Mouse (Mus musculus) heart, embryonic 16.5 days (tissue): ENCODE measurements around the gene Camta1. TPM values are rescaled to one million over a fixed set of nuclear protein-coding genes. Genes with fewer than 3 reads are reported as not detected.

Source experiments
- ATAC-seq: fragments of 200-750 bp; cut with Nextera tagmentation; replicated peaks from 2 replicates; pipeline ENCODE4 v1.8.0; 2017; ENCODE audit warnings: moderate number of reproducible peaks; ENCODE audit not compliant: insufficient read depth, low FRiP score; ENCODE audit errors: extremely low read depth
- H3K27ac ChIP-seq: fragments of 300-500 bp; sonication (generic); 2 replicates; pipeline ENCODE4 v1.5.1; 2014; ENCODE audit warnings: mild to moderate bottlenecking, low read length, control low read depth, moderate library complexity
- H3K27me3 ChIP-seq: fragments of 300-500 bp; sonication (generic); 2 replicates; pipeline ENCODE4 v1.6.1; 2014; ENCODE audit warnings: low read length, mixed read lengths; ENCODE audit not compliant: control insufficient read depth, insufficient read depth
- H3K36me3 ChIP-seq: fragments of 300-500 bp; sonication (generic); 2 replicates; pipeline ENCODE4 v1.6.1; 2014; ENCODE audit not compliant: control insufficient read depth, insufficient read depth
- H3K4me1 ChIP-seq: fragments of 300-500 bp; sonication (generic); 2 replicates; pipeline ENCODE4 v1.6.1; 2014; ENCODE audit warnings: low read length, mixed read lengths; ENCODE audit not compliant: control insufficient read depth, insufficient read depth
- H3K4me2 ChIP-seq: fragments of 300-500 bp; sonication (generic); 2 replicates; pipeline ENCODE4 v1.6.1; 2014; ENCODE audit warnings: low read depth, mild to moderate bottlenecking, control low read depth, low read length
- H3K4me3 ChIP-seq: fragments of 300-500 bp; sonication (generic); 2 replicates; pipeline ENCODE4 v1.5.1; 2014; ENCODE audit warnings: mild to moderate bottlenecking, control low read depth, low read length
- H3K9ac ChIP-seq: fragments of 300-500 bp; sonication (generic); 2 replicates; pipeline ENCODE4 v1.6.1; 2014; ENCODE audit warnings: low read length, control low read depth
- H3K9me3 ChIP-seq: fragments of 300-500 bp; sonication (generic); replicated peaks from 2 replicates; pipeline ENCODE4 v1.6.1; 2016; ENCODE audit warnings: low read length; ENCODE audit not compliant: control insufficient read depth
- WGBS: fragments of 180-500 bp; shearing (Covaris S2); extraction: QIAGEN DNeasy Blood & Tissue Kit; methylation state at CpG from one replicate; pipeline ENCODE4 v1.1.7; 2014; 5-methylcytosine and 5-hydroxymethylcytosine counted together
- polyA plus RNA-seq: library from polyadenylated mRNA; unstranded; fragments of >200 nt; fragmentation: Nextera tagmentation; extraction: Ambion mirVana; gene quantifications from 2 replicates; pipeline ENCODE4 v1.2.1, GENCODE M21; 2015

Gene Camta1
- polyA plus RNA-seq, 1 experiment from 2014 or later = 141 TPM

DNA sequence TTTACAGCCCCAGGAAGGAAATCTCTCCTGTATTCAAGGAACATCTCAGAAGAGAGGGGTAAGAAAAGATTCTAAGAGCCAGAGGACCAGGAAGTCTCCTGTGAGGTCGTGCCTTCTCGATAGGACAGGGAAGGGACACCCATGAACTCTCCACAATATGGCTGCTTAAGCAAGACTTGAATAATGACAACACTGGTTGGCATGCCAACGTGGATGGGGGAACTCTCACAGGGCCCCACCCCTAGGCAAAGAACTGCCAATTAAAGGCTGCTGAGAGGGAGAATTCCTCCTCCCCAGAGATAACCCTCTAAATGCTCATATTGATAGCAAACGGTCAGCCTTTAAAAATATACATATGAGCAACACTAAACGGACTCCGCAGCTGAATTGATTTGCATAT is 39.1 kb upstream of the Camta1 start:
- WGBS = 71% methylated on average over 6 of the region's 6 CpGs
- Histone ChIP-seq H3K36me3 (no peaks in the 10 kb centered on the region), H3K4me1 (peaks cover 22% of the 10 kb centered on the region), H3K9ac (no peak overlapping the region), H3K9me3 (peaks cover 7% of the 10 kb centered on the region; the same call in 1 of the 2 replicates), H3K27ac (no peak overlapping the region), H3K4me2 (no peak overlapping the region), H3K4me3 (no peak overlapping the region), H3K27me3 (no peaks in the 10 kb centered on the region)
- no peak for ATAC-seq

DNA sequence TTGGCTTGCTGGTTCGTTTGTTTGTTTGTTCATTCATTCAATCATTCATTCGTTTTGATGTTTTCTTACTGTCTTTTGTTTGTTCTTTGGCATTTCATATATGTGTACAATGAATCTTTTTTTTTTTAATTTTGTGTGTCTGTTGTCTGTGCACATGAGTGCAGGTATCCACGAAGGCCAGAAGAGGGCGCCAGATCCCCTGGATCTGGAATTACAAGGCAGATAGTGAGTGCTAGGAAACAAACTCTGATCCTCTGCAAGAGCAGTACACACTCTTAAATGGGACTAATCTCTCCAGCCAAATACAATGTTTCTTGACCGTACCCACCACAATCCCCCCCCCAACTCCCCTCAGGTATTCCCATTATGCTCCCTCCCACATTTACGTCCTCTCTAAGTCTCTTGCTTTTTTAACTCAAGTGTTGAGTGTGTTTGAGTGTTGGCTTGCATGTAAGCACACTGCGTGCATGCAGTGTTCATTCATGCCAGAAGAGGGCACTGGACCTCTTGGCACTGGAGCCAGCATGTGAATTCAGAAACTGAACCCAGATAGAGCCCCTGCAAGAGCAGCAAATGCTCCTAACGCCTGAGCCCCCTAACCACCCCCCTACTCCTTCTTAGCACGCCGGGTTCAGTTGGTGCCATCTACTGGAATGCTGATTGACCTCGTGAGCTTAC is 38.2 kb upstream of the Camta1 start:
- H3K27ac ChIP-seq = no peak overlapping the region
- WGBS = 69% methylated on average over 11 of the region's 11 CpGs
- peaks cover 7% of the 10 kb centered on the region; the same call in 1 of the 2 replicates for H3K9me3 ChIP-seq
- no peaks in the 10 kb centered on the region for H3K36me3 ChIP-seq
- no peaks in the 10 kb centered on the region for H3K27me3 ChIP-seq
- H3K4me2 ChIP-seq = no peak overlapping the region
- H3K9ac ChIP-seq = no peak overlapping the region
- no peak for ATAC-seq
- peaks cover 22% of the 10 kb centered on the region for H3K4me1 ChIP-seq
- H3K4me3 ChIP-seq = no peak overlapping the region

DNA sequence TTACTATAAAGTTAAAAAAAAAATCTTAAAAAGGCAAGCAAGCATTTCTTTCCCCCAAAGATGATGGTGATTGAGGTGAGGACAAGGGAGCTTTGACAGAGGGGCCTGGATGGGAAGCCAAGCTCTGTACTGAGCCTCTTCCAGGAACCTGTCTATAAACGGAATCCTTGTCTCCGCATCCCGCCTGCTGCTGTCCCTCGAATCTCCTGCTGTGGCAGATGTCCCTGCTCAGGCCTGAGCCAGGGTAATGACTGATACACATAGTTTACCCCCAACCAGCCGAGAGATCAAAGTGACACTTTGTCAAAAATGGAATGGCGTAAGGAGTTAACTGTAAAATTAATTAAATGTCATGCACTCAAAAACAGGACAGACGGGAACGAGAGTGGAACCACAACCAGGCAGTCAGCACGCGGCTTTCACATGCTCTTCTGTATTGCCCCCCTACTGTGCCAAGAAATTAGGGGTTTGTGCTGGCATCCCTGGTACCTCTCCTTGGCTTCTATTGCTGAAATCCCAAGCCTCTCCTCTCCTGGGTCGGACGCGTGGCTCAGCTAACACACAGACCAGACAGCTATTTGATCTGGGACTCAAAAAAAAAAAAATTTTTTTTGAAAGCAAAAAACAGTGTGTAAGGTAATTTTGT is 37.0 kb upstream of the Camta1 start:
- ATAC-seq = no peak
- H3K36me3 ChIP-seq = no peaks in the 10 kb centered on the region
- no peak overlapping the region for H3K9ac ChIP-seq
- no peaks in the 10 kb centered on the region for H3K27me3 ChIP-seq
- H3K4me1 ChIP-seq = peaks cover 13% of the 10 kb centered on the region
- H3K4me3 ChIP-seq = no peak overlapping the region
- WGBS = 55% methylated on average over 13 of the region's 13 CpGs
- H3K9me3 ChIP-seq = peaks cover 7% of the 10 kb centered on the region; the same call in 1 of the 2 replicates
- no peak overlapping the region for H3K4me2 ChIP-seq
- H3K27ac ChIP-seq = no peak overlapping the region

DNA sequence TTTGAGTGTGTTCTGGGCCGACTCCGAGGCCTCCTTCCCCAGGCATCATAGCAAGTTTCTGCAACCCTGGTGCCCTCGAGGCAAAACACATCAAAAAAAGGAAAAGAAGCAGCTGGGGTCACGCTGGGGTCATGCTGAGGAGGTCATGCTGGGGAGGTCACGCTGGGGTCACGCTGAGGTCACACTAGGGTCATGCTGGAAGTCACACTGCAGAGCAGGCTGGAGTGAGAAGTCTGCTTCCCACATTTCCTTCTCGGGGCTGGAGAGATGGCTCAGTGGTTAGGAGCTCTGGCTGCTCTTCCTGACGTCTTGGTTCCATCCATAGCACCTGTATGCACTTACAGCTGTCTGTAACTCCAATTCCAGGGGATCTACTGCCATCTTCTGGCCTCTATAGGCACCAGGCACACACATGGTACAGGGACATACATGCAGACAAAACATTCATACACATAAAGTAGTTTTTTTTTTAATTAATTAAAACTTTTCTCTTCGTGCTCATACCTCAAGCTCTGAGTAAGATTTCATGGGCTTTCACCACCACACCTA is 35.5 kb upstream of the Camta1 start:
- Histone ChIP-seq H3K27me3 (no peaks in the 10 kb centered on the region), H3K4me1 (no peaks in the 10 kb centered on the region), H3K9ac (no peak overlapping the region), H3K9me3 (peaks cover 7% of the 10 kb centered on the region; the same call in 1 of the 2 replicates), H3K36me3 (no peaks in the 10 kb centered on the region), H3K4me2 (no peak overlapping the region), H3K4me3 (no peak overlapping the region), H3K27ac (no peak overlapping the region)
- no peak for ATAC-seq
- 69% methylated on average over 9 of the region's 9 CpGs for WGBS

DNA sequence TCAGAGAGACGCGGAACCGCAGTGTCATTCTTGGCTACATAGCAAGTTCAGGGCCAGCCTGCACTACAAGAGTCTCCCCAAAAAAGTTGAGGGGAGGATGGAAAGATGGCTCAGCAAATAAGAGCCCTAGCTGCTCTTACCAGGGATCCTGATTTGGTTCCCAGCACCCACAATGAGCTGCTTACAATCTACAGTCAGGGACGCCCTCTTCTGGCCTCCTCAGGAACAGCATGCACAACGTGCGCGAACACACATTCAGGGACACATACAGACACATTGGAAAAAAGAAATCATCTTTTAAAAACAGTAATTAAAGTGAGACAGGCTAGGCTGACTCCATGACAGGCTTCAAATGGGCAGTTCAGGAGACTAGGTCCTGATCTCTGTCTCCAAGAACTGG is 33.9 kb upstream of the Camta1 start:
- H3K27ac ChIP-seq = no peak overlapping the region
- peaks cover 7% of the 10 kb centered on the region; the same call in 1 of the 2 replicates for H3K9me3 ChIP-seq
- H3K36me3 ChIP-seq = no peaks in the 10 kb centered on the region
- H3K27me3 ChIP-seq = no peaks in the 10 kb centered on the region
- 86% methylated on average over 7 of the region's 7 CpGs for WGBS
- no peak overlapping the region for H3K4me2 ChIP-seq
- H3K4me1 ChIP-seq = no peaks in the 10 kb centered on the region
- H3K9ac ChIP-seq = no peak overlapping the region
- no peak overlapping the region for H3K4me3 ChIP-seq
- ATAC-seq = no peak

DNA sequence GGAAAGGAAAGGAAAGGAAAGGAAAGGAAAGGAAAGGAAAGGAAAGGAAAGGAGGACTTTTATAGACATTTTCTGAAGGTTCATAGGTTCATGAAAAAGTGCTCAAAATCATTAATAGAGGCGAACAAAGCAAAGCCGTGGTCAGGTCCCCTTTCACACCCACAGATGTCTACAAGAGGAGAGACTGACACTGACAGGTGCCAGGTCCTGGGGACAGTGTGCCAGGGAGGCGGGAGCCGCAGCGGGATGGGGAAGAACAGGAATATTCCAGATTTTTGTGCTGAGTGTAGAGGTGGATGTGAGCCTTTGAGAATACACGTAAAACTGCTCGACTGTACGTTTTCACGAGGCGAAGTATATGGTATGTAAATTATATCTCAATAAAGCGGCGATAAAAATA is 33.2 kb upstream of the Camta1 start:
- Histone ChIP-seq H3K4me2 (no peak overlapping the region), H3K4me3 (no peak overlapping the region), H3K9ac (no peak overlapping the region), H3K9me3 (peaks cover 4% of the 10 kb centered on the region; the same call in 1 of the 2 replicates), H3K27me3 (no peaks in the 10 kb centered on the region), H3K27ac (no peak overlapping the region), H3K36me3 (no peaks in the 10 kb centered on the region), H3K4me1 (no peaks in the 10 kb centered on the region)
- no peak for ATAC-seq
- 89% methylated on average over 12 of the region's 12 CpGs for WGBS

DNA sequence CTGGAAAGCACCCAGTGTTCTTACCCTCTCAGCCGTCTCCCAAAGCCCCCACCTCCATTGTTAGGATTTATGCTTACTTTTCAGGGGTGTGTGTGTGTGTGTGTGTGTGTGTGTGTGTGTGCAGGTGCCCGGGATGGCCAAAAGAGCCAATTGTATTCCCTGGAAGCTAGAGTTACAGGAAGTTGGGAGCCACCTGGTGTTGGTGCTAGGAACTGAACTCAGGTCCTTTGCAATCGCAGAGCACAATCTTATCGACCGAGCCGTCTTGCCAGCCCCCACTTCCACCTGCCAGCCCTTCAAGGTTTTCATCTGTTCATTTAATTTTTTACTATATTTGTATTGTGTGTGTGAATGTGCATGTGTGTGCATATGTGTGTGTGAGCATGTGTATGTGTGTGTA is 31.6 kb upstream of the Camta1 start:
- Histone ChIP-seq H3K27me3 (no peaks in the 10 kb centered on the region), H3K27ac (no peak overlapping the region), H3K4me2 (no peak overlapping the region), H3K4me1 (no peaks in the 10 kb centered on the region), H3K9ac (no peak overlapping the region), H3K4me3 (no peak overlapping the region), H3K9me3 (no peaks in the 10 kb centered on the region), H3K36me3 (no peaks in the 10 kb centered on the region)
- WGBS = 72% methylated on average over 6 of the region's 6 CpGs
- no peak for ATAC-seq

DNA sequence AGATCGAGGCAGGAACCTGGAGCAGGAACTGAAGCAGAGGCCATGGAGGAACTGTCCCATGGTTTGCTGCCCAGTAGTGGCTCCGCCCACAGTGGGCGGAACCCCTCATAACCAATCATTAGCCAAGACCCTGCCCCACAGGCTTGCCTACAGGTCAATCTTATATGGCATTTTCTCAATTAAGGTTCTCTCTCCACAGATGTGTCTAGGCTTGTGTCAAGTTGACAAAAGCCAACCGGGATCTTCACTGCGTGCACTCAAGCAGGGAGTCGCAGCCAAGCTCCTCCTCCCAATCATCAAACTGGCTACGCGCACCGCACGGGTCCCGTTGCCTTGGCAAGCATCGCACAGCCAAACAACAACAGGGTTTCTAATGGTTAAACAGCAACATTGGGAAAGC is 19.9 kb upstream of the Camta1 start:
- ATAC-seq = no peak
- 86% methylated on average over 12 of the region's 12 CpGs for WGBS

DNA sequence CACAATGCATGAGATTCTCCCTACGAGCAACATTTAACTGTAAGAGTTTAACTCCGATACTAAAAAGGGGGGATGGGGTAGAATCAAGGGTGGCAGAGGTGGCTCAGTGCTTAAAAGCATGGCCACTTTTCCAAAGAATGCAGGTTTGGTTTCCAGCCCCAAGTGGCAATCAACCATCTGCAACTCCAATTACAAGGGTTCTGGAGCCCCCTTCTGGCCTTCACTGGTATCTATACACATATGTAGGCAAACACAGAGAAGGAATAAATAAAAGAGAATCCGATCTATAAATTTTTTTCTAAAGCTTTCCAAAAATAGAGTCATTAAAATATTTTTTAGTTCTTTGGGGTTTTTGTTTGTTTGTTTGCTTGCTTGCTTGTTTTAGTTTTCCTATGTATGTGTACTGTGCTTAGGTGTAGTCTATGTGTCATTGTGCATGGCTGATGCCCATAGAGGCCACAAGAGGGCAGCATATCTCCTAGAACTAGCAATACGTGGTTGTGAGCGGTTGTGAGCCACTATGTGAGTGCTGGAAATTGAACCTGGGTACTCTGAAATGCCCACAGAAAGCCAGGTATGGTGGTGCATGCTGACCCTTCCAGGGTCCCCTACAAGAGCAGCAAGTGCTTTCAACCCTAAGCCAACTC is 18.5 kb upstream of the Camta1 start:
- Histone ChIP-seq H3K27ac (no peak overlapping the region), H3K4me3 (no peak overlapping the region), H3K9ac (no peak overlapping the region), H3K4me2 (no peak overlapping the region), H3K4me1 (no peaks in the 10 kb centered on the region), H3K9me3 (peaks cover 4% of the 10 kb centered on the region; the same call in 1 of the 2 replicates), H3K27me3 (peaks cover 3% of the 10 kb centered on the region; the same call in 1 of the 2 replicates), H3K36me3 (no peaks in the 10 kb centered on the region)
- WGBS = 70% methylated on average over 5 of the region's 5 CpGs
- ATAC-seq = no peak

More for the DNA sequence above, 19.9 kb upstream of the Camta1 start:
- H3K27me3 ChIP-seq = no peaks in the 10 kb centered on the region; the same call in 1 of the 2 replicates
- H3K9me3 ChIP-seq = peaks cover 4% of the 10 kb centered on the region; the same call in 1 of the 2 replicates
- no peak overlapping the region for H3K27ac ChIP-seq
- no peak overlapping the region for H3K4me3 ChIP-seq
- no peak overlapping the region for H3K4me2 ChIP-seq
- no peaks in the 10 kb centered on the region for H3K4me1 ChIP-seq
- H3K36me3 ChIP-seq = no peaks in the 10 kb centered on the region
- no peak overlapping the region for H3K9ac ChIP-seq
